Mouse (Mus musculus): Measurements from ENCODE around the gene Dram1.

The Dram1 gene

DNA sequence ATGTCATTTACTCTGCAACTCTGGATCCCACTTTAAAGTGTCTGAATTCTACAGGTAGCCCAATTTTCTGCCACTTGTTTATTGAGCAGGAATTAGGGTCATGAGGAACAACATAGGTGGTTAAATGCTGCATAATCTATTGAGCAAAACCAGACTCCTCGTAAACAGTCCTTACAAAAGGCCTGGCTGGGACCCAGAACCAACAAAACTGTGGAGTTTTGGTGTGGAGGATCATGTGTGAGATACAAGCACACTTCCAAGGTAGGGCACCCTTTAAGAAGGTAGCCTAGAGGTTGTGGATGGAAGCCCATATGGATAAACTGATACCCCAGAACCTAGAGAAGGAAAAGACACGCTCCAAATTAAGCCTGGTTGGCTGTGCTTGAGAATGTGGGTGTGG lies 28.2 kb downstream of the Dram1 start:
- DNase-seq (ENCODE audit: low spot score): no peak

GRCm38 (mm10) chr10:88349800-88350199 lies 29.1 kb downstream of the Dram1 start:
- DNase-seq (ENCODE audit: low spot score): no peak

DNA sequence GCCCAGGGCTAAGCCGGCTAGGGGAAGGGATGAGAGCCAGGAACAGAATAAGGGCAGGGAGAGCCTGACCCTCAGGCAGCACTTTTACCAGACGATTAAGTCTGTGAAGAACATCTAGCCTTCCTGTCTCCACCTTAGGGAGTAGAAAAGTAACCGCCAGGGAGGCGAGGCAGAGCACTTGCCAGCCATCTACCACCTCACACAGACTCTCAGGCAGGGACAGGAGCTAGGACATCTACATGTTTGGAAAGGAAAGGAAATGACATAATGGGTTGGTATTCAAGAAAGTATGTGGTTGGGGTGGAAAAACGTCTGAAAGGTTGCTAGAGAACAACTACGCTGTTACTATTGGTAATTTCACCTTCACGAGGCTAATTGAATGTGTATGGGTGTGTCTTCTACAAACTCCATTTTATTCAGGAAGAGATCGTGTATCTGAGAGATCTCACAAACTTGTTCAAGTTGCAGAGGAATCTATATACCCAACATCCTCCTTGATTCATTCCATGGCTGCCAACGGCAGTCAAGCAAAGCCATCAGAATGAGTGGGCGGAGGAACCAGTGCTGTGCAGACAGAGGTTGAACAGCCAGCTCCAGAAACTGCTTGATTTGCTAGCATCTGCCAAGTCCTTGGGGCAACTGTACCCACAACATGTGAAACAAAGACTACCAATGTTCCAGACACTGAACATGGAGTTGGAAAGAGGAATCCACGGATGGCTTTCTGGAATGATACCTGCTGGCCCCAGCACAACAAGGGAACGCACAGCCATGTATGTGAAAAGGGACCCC lies 32.2 kb downstream of the Dram1 start:
- no peak for DNase-seq (ENCODE audit: low spot score)

DNA sequence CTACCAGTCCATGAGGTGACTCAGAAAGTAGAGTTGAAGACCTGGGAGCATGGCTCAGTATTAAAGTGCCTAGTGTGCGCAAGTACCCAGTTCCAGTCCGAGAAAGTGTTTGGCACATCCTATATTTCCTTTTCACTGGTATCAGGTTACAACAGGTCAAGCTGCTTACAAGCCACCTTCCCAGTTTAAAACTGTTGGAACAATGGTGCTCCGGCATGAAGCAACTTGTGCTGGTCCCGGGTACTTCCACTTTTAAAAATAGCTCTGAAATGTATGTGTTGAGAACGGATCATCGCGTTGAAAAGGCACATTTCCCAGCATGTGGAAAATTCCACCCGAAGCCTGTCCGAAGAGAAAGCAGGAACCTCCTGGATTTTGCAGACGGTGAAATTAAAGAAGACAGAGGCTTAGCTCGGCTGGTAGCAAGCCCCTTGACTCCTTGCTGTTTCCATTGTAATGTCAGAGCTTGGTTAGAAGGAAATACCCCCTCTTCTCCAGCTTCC lies 32.9 kb downstream of the Dram1 start:
- no peak for DNase-seq (ENCODE audit: low spot score)

- no peak for DNase-seq (ENCODE audit: low spot score)
Observed at GRCm38 (mm10) chr10:88341368-88341767, 37.5 kb downstream of the Dram1 start.

- DNase-seq (ENCODE audit: low spot score): no peak
Observed at GRCm38 (mm10) chr10:88340660-88341059, 38.2 kb downstream of the Dram1 start.

GRCm38 (mm10) chr10:88330695-88331094 lies 48.2 kb downstream of the Dram1 start:
- DNase-seq (ENCODE audit: low spot score): no peak

DNA sequence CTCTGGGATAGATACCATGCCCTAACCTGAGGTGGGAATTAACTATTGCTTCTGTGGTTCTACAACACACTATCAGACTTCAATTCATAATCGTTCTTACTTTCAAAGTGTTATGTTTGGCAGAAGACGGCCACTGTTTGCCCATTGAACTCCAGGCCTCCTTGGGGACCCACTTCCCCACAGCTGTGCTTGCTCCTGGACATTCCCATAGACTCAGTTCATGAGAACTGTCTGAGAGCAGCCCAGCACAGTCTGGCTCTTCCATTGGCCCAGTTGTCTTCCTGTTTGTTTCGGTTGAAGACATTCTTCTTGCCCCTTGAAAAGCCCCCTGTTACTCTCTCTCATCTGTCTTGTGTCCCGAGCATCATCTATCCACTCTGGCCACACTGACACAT lies 50.8 kb downstream of the Dram1 start:
- DNase-seq (ENCODE audit: low spot score): no peak

GRCm38 (mm10) chr10:88327160-88328055 lies 51.5 kb downstream of the Dram1 start:
- peak; percentile 78 for DNase-seq (ENCODE audit: low spot score)

GRCm38 (mm10) chr10:88321739-88322138 lies 57.1 kb downstream of the Dram1 start:
- DNase-seq (ENCODE audit: low spot score): no peak

GRCm38 (mm10) chr10:88320714-88321416 lies 58.0 kb downstream of the Dram1 start:
- DNase-seq (ENCODE audit: low spot score): no peak

DNA sequence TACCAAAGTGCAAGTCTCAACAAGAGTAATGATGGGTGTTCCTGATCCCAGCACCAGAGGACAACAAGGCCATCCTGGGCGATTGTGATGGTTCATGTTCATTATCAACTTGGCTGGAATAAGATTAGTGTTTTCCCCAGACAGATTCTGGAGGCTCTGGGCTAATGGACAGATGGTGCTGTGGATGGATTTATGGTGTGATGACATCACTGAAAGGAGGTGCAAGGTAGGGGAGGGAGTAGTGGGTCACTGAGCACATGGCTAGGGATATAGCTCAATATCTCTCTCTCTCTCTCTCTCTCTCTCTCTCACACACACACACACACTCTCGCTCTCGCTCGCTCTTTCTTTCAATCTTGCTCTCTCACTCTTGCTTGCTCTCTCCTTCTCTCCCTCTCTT lies 60.7 kb downstream of the Dram1 start:
- no peak for DNase-seq (ENCODE audit: low spot score)

DNA sequence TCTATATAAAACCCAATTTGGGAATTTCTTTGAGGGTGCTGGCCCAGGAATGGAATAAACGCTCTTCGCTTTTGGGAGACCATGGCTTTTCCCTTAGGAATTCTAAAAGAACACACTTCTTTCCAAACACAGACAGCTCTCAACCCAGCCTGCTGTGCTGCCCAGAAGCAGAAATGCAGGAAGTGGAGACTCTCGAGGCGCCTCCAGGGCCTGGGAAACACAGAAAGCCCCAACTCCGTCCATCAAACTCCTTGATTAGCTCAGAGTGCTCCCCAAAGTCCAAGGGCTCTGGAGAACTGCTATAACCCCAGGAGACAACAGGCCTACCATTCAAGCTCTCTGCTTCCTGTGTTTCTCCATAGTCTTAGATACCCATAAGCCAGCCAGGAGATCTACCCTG lies 61.7 kb downstream of the Dram1 start:
- no peak for DNase-seq (ENCODE audit: low spot score)

DNA sequence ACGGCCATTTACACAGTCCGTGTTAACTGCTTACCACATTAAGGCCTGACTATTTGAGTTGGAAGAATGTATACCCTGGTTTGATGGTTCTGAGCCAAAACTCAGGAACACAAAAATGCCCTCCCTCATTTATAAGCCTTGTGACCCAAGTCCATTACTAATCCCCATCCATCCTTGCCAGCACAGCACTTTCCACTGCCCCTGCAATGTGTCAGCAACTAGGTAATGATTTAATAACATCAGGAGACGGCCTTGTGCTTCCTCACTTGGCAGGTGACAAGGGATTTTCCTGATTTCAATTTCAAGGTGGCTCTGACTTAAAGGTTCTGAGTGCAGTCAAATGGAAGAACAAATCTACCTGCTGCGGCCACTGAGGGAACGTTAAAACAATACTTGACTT lies 64.0 kb downstream of the Dram1 start:
- DNase-seq (ENCODE audit: low spot score): no peak

DNA sequence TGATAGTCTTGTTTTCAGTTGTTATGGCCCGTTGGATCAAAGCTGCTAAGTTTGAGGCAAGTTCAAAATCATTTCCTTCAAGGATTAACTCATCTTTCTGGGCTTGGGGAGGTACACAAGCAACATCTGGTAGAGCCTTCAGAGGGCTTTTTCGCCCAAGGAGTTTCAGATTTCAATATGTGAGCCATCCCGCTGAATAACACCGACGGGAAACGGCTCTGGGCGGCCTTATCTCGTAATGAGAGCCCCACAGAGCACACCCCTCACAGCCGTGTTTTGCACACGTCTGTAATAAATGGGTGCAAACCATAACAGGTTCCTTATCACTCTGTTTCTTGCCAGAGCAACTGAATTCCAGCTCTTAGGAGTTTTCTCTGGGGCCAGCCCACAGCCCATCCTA lies 69.0 kb downstream of the Dram1 start:
- DNase-seq (ENCODE audit: low spot score): no peak

- no peak for DNase-seq (ENCODE audit: low spot score)
Observed at GRCm38 (mm10) chr10:88306235-88306634, 72.6 kb downstream of the Dram1 start.

- peak; percentile 56 for DNase-seq (ENCODE audit: low spot score)
Observed at GRCm38 (mm10) chr10:88304302-88304701, 74.6 kb downstream of the Dram1 start.

- DNase-seq (ENCODE audit: low spot score): no peak
Observed at GRCm38 (mm10) chr10:88303079-88303478, 75.8 kb downstream of the Dram1 start.

DNA sequence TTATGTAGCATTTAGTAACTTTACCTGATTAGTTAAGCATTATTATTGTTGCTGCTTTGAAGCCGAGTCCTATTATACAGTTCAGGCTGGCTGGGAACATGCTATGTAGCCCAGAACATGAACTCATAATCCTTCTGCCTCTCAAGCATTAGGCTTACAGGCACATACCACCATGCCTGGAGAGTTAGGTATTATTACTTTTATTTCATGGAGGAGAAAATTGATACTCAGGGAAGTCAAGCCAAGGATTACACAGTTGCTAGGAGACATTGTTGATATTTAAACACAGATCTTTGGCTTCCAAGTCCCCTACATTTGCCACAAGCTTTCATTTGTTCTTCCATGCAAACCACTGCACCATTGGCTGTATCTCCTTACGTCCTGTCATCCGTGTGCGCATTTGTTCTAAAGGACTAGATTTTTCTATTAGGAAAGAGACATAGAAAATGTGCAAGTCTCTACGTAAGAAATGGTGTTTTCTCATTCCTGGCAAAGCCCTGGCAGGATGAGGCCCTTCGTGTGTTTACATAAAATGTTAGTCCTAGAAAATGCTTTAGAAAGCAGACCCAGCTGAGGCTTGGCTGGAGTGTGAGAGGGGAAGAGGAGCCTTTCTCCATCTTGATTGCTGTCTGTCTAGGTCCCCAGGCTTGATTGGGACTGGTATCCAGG lies 76.9 kb downstream of the Dram1 start:
- no peak for DNase-seq (ENCODE audit: low spot score)

- DNase-seq (ENCODE audit: low spot score): no peak
Observed at GRCm38 (mm10) chr10:88296991-88297390, 81.9 kb downstream of the Dram1 start.

GRCm38 (mm10) chr10:88295091-88295490 lies 83.8 kb downstream of the Dram1 start:
- no peak for DNase-seq (ENCODE audit: low spot score)

- DNase-seq (ENCODE audit: low spot score): no peak
Observed at GRCm38 (mm10) chr10:88288061-88288460, 90.8 kb downstream of the Dram1 start.
